Mouse (Mus musculus) brain, embryonic 14.5 days (tissue): ENCODE data around the gene Olfr924. TPM values are rescaled to one million over a fixed set of nuclear protein-coding genes. Genes with fewer than 3 reads are reported as not detected.
"Not testable (repeated sequence)": the region's sequence is repeated elsewhere in the genome, so short reads cannot be mapped to it uniquely, and the experiment has no call there.

ENCODE experiments used
- DNase-seq: peaks from one replicate; pipeline ENCODE4 v3.0.0-alpha.2; 2011; ENCODE audit warnings: low read depth
- CTCF ChIP-seq: fragments of 200-500 bp; IDR thresholded peaks from 2 replicates; pipeline ENCODE4 v1.5.1; 2012; ENCODE audit warnings: inconsistent platforms, mild to moderate bottlenecking, moderate library complexity, borderline replicate concordance; ENCODE audit not compliant: insufficient read depth, insufficient read length; ENCODE audit errors: extremely low read depth
- POLR2A ChIP-seq: fragments of 200-500 bp; IDR thresholded peaks from 2 replicates; pipeline ENCODE4 v1.6.1; 2012; ENCODE audit warnings: mild to moderate bottlenecking, inconsistent platforms, borderline replicate concordance; ENCODE audit not compliant: poor library complexity, insufficient read depth, insufficient read length, severe bottlenecking; ENCODE audit errors: extremely low read depth
- polyA plus RNA-seq: library from polyadenylated mRNA; depleted of rRNA; stranded (reverse); fragments of >200 nt; gene quantifications from 2 replicates; pipeline ENCODE4 v1.2.3, GENCODE M21; 2012; rRNA removed

The Olfr924 gene
- polyA plus RNA-seq, result not detected in 2 replicates

GRCm38 (mm10) chr9:38844149-38844548 is at the start of gene Olfr924:
TSS of gene Olfr924 (plus strand) at chr9:38844449.
- DNase-seq, result no peak
- TF ChIP-seq CTCF (no peak), POLR2A (no peak)

GRCm38 (mm10) chr9:38805696-38806095 is 38.6 kb upstream of the Olfr924 start:
- TF ChIP-seq CTCF (no peak), POLR2A (no peak)
- peak; percentile 56 for DNase-seq

- DNase-seq, result no peak
- TF ChIP-seq POLR2A (no peak), CTCF (no peak)
These were observed 29.9 kb upstream of the Olfr924 start, which contains the start of gene Olfr922 for GRCm38 (mm10) chr9:38814314-38814713. TSS of gene Olfr922 (plus strand) at chr9:38814614.

GRCm38 (mm10) chr9:38815458-38815986 is 28.7 kb upstream of the Olfr924 start:
- TF ChIP-seq CTCF (no peak), POLR2A (no peak)
- no peak for DNase-seq

GRCm38 (mm10) chr9:38826245-38826644 is 18.0 kb upstream of the Olfr924 start, which contains the start of gene Olfr923:
TSS of gene Olfr923 (plus strand) at chr9:38826545.
- DNase-seq, result no peak
- TF ChIP-seq CTCF (no peak), POLR2A (no peak)

- TF ChIP-seq CTCF (no peak), POLR2A (no peak)
These were observed 11.2 kb upstream of the Olfr924 start for GRCm38 (mm10) chr9:38833027-38833426.

GRCm38 (mm10) chr9:38854760-38855159 is 10.5 kb downstream of the Olfr924 start, which contains the start of gene Olfr26:
TSS of gene Olfr26 (plus strand) at chr9:38855060.
- TF ChIP-seq CTCF, result no peak
- TF ChIP-seq POLR2A, result no peak

More at GRCm38 (mm10) chr9:38833027-38833426, 11.2 kb upstream of the Olfr924 start:
- no peak for DNase-seq

GRCm38 (mm10) chr9:38874880-38875279 is 30.6 kb downstream of the Olfr924 start:
- not testable (repeated sequence) for DNase-seq

More at GRCm38 (mm10) chr9:38854760-38855159, 10.5 kb downstream of the Olfr924 start, which contains the start of gene Olfr26:
- DNase-seq, result no peak

GRCm38 (mm10) chr9:38876826-38877225 is 32.6 kb downstream of the Olfr924 start, which contains the start of gene Olfr926:
TSS of gene Olfr926 (plus strand) at chr9:38877126.
- DNase-seq, result no peak

More at GRCm38 (mm10) chr9:38876826-38877225, 32.6 kb downstream of the Olfr924 start, which contains the start of gene Olfr926:
- no peak for TF ChIP-seq POLR2A
- no peak for TF ChIP-seq CTCF

Other genes starting within 250 kb of the Olfr924 start
- not detected in 2 replicates for gene Olfr914, start 239.3 kb upstream of the Olfr924 start, polyA plus RNA-seq
- not detected in 2 replicates for gene Olfr916, start 184.6 kb upstream of the Olfr924 start, polyA plus RNA-seq
- gene Olfr917, start 178.6 kb upstream of the Olfr924 start, polyA plus RNA-seq, result not detected in 2 replicates
- not detected in 2 replicates for gene Olfr918, start 169.8 kb upstream of the Olfr924 start, polyA plus RNA-seq
- gene Olfr919, start 140.8 kb upstream of the Olfr924 start, polyA plus RNA-seq, result not detected in 2 replicates
- gene Vwa5a, start 126.2 kb upstream of the Olfr924 start, polyA plus RNA-seq, result 5.2 and 6.5 TPM in 2 replicates
- gene Olfr920, start 92.2 kb upstream of the Olfr924 start, polyA plus RNA-seq, result 0.04 and 0.06 TPM in 2 replicates
- gene Olfr921, start 71.4 kb upstream of the Olfr924 start, polyA plus RNA-seq, result not detected in 2 replicates
- not detected in 2 replicates for gene Olfr922, start 29.8 kb upstream of the Olfr924 start, polyA plus RNA-seq
- gene Olfr923, start 17.9 kb upstream of the Olfr924 start, polyA plus RNA-seq, result not detected in 2 replicates
- gene Olfr26, start 10.6 kb downstream of the Olfr924 start, polyA plus RNA-seq, result not detected in 2 replicates
- not detected in 2 replicates for gene Olfr926, start 32.7 kb downstream of the Olfr924 start, polyA plus RNA-seq
- not detected in 2 replicates for gene Olfr930, start 85.4 kb downstream of the Olfr924 start, polyA plus RNA-seq
- not detected in 2 replicates for gene Olfr933, start 127.9 kb downstream of the Olfr924 start, polyA plus RNA-seq
- not detected in 2 replicates for gene Olfr934, start 143.9 kb downstream of the Olfr924 start, polyA plus RNA-seq
- gene Olfr935, start 155.2 kb downstream of the Olfr924 start, polyA plus RNA-seq, result not detected in 2 replicates
- gene Olfr146, start 178.9 kb downstream of the Olfr924 start, polyA plus RNA-seq, result not detected in 2 replicates
- gene Olfr937, start 220.5 kb downstream of the Olfr924 start, polyA plus RNA-seq, result not detected in 2 replicates
- gene Olfr938, start 234.4 kb downstream of the Olfr924 start, polyA plus RNA-seq, result not detected in 2 replicates